Mouse (Mus musculus) neural tube, embryonic 11.5 days (tissue): ENCODE results near the gene Omp. TPM values are rescaled to one million over a fixed set of nuclear protein-coding genes. Genes with fewer than 3 reads are reported as not detected.

Experiments
- ATAC-seq: fragments of 200-750 bp; cut with Nextera tagmentation; 2 replicates; pipeline ENCODE4 v1.8.0; 2017; ENCODE audit warnings: moderate number of reproducible peaks, mild to moderate bottlenecking, moderate TSS enrichment, moderate library complexity; ENCODE audit not compliant: insufficient read depth, low FRiP score, low TSS enrichment
- DNase-seq: peaks from one replicate; pipeline ENCODE4 v3.0.0-alpha.2; 2015; ENCODE audit warnings: low spot score
- H3K27ac ChIP-seq: fragments of 300-500 bp; sonication (generic); 2 replicates; pipeline ENCODE4 v1.5.1; 2014; ENCODE audit warnings: low read depth, mild to moderate bottlenecking, low read length
- H3K27me3 ChIP-seq: fragments of 300-500 bp; sonication (generic); 2 replicates; pipeline ENCODE4 v1.6.1; 2014; ENCODE audit warnings: mild to moderate bottlenecking, low read length, mixed read lengths; ENCODE audit not compliant: control insufficient read depth, insufficient read depth
- H3K36me3 ChIP-seq: fragments of 300-500 bp; sonication (generic); 2 replicates; pipeline ENCODE4 v1.6.1; 2014; ENCODE audit warnings: mild to moderate bottlenecking, low read length, moderate library complexity, mixed read lengths; ENCODE audit not compliant: control insufficient read depth, insufficient read depth
- H3K4me1 ChIP-seq: fragments of 300-500 bp; sonication (generic); 2 replicates; pipeline ENCODE4 v1.6.1; 2014; ENCODE audit warnings: low read length, mixed read lengths; ENCODE audit not compliant: control insufficient read depth, insufficient read depth
- H3K4me2 ChIP-seq: fragments of 300-500 bp; sonication (generic); 2 replicates; pipeline ENCODE4 v1.6.1; 2014; ENCODE audit warnings: low read depth, mild to moderate bottlenecking, moderate library complexity
- H3K4me3 ChIP-seq: fragments of 300-500 bp; sonication (generic); 2 replicates; pipeline ENCODE4 v1.5.1; 2014; ENCODE audit warnings: low read depth, low read length
- H3K9ac ChIP-seq: fragments of 300-500 bp; sonication (generic); 2 replicates; pipeline ENCODE4 v1.6.1; 2014; ENCODE audit warnings: mild to moderate bottlenecking, low read length
- H3K9me3 ChIP-seq: fragments of 300-500 bp; sonication (generic); 2 replicates; pipeline ENCODE4 v1.6.1; 2016; ENCODE audit warnings: low read length; ENCODE audit not compliant: control insufficient read depth
- WGBS: fragments of 180-500 bp; shearing (Covaris S2); extraction: QIAGEN DNeasy Blood & Tissue Kit; methylation state at CpG from one replicate; pipeline ENCODE4 v1.1.7; 2014; 5-methylcytosine and 5-hydroxymethylcytosine counted together
- polyA plus RNA-seq: library from polyadenylated mRNA; unstranded; fragments of >200 nt; fragmentation: Nextera tagmentation; extraction: Ambion mirVana; gene quantifications from 2 replicates; pipeline ENCODE4 v1.2.1, GENCODE M21; 2014

Omp gene
- polyA plus RNA-seq, 1 experiment from 2014 or later, result 0.24 TPM

DNA sequence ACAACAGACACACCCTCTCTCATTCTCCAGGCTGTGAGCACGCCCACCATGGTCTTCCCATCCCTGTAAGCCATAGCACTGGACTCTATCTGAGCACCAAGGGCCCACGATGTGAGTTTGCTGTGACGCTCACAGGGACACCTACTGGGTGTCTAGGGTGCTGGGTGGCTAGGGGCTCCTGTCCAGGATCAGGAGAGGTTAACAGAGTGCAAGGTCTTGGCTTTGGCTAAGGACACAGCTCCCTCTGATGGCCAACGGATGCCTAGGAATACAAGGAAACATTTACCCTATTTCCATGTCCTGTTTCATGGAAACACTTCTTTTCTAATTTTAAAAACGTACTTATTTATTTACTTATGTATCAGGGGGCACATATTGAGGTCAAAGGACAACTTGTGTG, 5.2 kb upstream of the Omp start:
- no peak overlapping the region for H3K4me2 ChIP-seq
- no peak overlapping the region for H3K9ac ChIP-seq
- H3K4me1 ChIP-seq, result peaks cover 5% of the 10 kb centered on the region; the same call in 1 of the 2 replicates
- H3K27ac ChIP-seq, result no peak overlapping the region
- DNase-seq (no peak), ATAC-seq (no peak)
- no peaks in the 10 kb centered on the region; the same call in 1 of the 2 replicates for H3K36me3 ChIP-seq
- H3K27me3 ChIP-seq, result no peaks in the 10 kb centered on the region
- H3K4me3 ChIP-seq, result no peak overlapping the region
- H3K9me3 ChIP-seq, result no peaks in the 10 kb centered on the region
- WGBS, result 56% methylated on average over 5 of the region's 5 CpGs

DNA sequence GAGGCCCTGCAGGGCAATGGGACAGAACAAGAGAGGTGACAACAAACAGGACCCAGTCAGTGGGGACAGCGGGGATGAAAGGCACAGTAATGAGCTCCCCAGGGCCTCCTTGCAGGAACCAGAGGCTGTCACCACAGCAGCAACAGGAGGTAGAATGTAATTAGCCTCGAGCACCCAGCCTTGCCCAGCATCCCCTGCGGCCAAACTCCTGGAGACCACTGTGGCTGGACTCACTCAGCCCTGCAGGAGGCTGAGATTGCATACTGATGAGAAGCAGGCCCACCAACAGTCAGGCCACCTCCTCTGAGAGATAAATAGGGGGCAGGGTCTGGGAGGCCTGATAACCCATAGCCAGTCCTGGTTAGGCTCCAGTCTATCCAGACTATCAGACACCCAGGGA, 4.5 kb upstream of the Omp start:
- Histone ChIP-seq H3K27ac (no peak overlapping the region), H3K27me3 (no peaks in the 10 kb centered on the region), H3K4me1 (peaks cover 5% of the 10 kb centered on the region; the same call in 1 of the 2 replicates), H3K9ac (no peak overlapping the region), H3K4me3 (no peak overlapping the region), H3K4me2 (no peak overlapping the region), H3K9me3 (no peaks in the 10 kb centered on the region), H3K36me3 (no peaks in the 10 kb centered on the region; the same call in 1 of the 2 replicates)
- ATAC-seq, result no peak
- no peak for DNase-seq
- 22% methylated on average over 3 of the region's 3 CpGs for WGBS

DNA sequence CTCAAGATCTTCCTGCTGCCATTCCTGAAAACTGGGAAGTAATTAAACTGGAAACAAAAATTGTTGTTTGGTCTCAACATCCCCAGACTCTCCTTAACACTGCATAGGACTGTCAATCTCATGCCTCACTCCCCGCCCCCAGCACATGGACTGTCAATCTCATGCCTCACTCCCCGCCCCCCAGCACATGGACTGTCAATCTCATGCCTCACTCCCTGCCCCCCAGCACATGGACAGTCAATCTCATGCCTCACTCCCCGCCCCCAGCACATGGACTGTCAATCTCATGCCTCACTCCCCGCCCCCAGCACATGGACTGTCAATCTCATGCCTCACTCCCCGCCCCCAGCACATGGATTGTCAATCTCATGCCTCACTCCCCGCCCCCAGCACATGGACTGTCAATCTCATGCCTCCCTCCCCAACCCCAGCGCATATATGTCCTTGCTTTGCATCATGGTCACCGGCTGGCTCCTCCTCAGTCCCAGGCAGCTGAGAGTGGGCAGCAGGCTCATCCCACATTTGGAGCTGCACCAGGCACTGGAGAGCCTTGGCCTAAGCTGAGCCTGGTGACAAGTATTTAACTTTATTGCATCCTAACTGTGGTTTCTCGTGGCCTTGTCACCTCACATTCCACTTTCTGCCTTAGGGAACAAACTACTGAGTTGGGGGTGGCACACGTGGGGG, 3.6 kb upstream of the Omp start:
- peaks cover 5% of the 10 kb centered on the region; the same call in 1 of the 2 replicates for H3K4me1 ChIP-seq
- no peak for ATAC-seq
- no peak for DNase-seq
- no peaks in the 10 kb centered on the region for H3K9me3 ChIP-seq
- H3K27me3 ChIP-seq, result no peaks in the 10 kb centered on the region
- H3K4me3 ChIP-seq, result no peak overlapping the region
- no peak overlapping the region for H3K9ac ChIP-seq
- no peaks in the 10 kb centered on the region; the same call in 1 of the 2 replicates for H3K36me3 ChIP-seq
- H3K4me2 ChIP-seq, result no peak overlapping the region
- 79% methylated on average over 10 of the region's 10 CpGs for WGBS
- H3K27ac ChIP-seq, result no peak overlapping the region

DNA sequence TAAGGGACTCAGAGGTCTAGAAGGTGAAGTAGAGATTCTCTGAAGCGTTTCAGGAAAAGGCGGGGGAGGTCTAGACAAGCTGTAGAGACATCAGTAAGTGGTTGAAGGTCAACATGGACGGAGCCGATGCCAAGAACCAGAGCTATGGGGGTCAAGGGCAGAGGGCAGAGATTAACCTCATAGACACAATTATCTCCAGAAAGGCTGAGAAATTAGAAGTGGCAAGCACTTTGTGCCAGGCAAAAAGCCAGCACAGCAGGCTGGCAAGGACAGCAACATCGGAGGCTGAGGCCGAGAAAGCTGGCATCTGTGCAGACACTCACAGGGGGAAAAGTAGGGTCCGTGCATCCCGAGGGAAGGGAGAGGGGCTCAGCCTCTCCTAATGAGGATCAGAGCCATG, 2.5 kb upstream of the Omp start:
- H3K4me1 ChIP-seq, result peaks cover 5% of the 10 kb centered on the region; the same call in 1 of the 2 replicates
- H3K4me2 ChIP-seq, result no peak overlapping the region
- no peaks in the 10 kb centered on the region for H3K9me3 ChIP-seq
- no peaks in the 10 kb centered on the region for H3K27me3 ChIP-seq
- no peaks in the 10 kb centered on the region; the same call in 1 of the 2 replicates for H3K36me3 ChIP-seq
- no peak for ATAC-seq
- no peak overlapping the region for H3K9ac ChIP-seq
- WGBS, result 91% methylated on average over 8 of the region's 8 CpGs
- no peak overlapping the region for H3K27ac ChIP-seq
- H3K4me3 ChIP-seq, result no peak overlapping the region
- DNase-seq, result no peak

DNA sequence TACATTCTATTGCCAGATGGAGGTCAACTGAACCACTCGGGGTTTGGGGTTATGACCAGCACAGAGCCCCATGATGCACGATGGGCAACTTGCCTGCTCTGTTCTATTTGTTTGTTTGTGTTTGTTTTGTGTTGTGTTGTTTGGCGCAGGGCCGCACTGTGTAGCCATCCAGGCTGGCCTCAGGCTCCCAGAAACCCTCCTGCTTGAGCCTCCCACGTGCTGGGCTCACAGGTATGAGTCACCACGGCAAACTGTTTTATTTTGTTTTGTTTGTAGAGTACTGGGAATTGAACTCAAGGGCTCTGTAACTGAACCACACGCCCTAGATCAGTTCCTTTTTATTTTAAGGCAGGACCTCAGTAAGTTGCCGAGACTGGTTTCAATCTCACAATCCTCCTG, 1.1 kb upstream of the Omp start:
- Histone ChIP-seq H3K9me3 (no peaks in the 10 kb centered on the region), H3K27me3 (no peaks in the 10 kb centered on the region), H3K4me1 (no peaks in the 10 kb centered on the region; the same call in 1 of the 2 replicates), H3K27ac (no peak overlapping the region), H3K36me3 (no peaks in the 10 kb centered on the region; the same call in 1 of the 2 replicates), H3K4me3 (no peak overlapping the region), H3K4me2 (no peak overlapping the region), H3K9ac (no peak overlapping the region)
- DNase-seq (no peak), ATAC-seq (no peak)
- 84% methylated on average over 8 of the region's 8 CpGs for WGBS

DNA sequence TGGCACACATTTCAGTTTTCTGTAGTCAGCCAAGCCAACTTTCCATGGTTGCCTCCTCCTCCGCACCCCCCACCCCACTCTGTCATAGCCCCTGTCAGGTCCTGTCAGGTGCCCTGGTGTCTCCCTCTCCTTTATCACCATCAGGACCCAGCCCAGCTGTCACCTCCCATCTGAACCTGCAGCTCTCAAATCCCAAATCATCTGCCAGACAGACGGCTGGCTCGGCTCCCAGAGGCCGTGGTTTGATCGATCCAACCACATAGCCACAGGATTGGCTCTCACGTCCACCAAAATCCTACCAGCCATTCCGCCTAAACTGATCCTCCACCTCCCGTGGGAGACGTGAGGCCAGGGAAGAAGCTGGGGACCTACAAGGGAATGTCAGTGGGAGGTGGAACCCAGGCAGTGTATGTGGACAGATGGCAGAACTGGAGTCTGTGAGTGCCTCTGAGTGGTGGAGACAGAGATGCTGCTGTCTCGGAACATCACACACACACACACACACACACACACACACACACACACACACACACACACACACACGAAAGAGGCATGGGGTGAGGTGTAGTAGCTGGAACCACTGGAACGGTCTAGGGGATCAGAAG, 642 bp upstream of the Omp start:
- Histone ChIP-seq H3K27me3 (no peaks in the 10 kb centered on the region), H3K4me3 (no peak overlapping the region), H3K36me3 (no peaks in the 10 kb centered on the region; the same call in 1 of the 2 replicates), H3K9me3 (no peaks in the 10 kb centered on the region), H3K9ac (no peak overlapping the region), H3K27ac (no peak overlapping the region), H3K4me2 (no peak overlapping the region), H3K4me1 (no peaks in the 10 kb centered on the region; the same call in 1 of the 2 replicates)
- 88% methylated on average over 11 of the region's 12 CpGs for WGBS
- no peak for ATAC-seq
- no peak for DNase-seq

DNA sequence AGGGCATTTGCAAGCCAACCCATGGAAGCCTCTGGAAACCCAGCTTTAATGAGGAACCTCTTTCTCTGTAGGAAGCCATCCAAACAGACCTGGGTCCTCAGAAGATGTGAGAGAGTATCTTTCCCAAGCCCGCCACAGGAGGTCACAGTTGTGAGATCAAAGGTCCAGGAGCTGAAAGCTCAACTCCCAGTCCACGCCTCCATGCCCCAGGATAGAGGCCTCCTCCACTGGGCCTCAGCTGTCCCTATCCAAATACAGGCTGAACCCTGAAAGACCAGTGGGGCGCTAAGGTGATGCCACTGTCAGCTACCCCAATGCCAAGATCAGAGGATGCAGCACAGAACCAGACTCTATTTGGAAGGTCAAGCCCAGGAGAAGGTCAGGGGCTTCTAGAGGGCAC, 2.7 kb downstream of the Omp start:
- Histone ChIP-seq H3K27ac (no peak overlapping the region), H3K27me3 (no peaks in the 10 kb centered on the region), H3K36me3 (no peaks in the 10 kb centered on the region; the same call in 1 of the 2 replicates), H3K9me3 (no peaks in the 10 kb centered on the region), H3K4me1 (no peaks in the 10 kb centered on the region), H3K4me2 (no peak overlapping the region), H3K9ac (no peak overlapping the region), H3K4me3 (no peak overlapping the region)
- DNase-seq (no peak), ATAC-seq (no peak)
- WGBS, result 63% methylated on average over 3 of the region's 3 CpGs

DNA sequence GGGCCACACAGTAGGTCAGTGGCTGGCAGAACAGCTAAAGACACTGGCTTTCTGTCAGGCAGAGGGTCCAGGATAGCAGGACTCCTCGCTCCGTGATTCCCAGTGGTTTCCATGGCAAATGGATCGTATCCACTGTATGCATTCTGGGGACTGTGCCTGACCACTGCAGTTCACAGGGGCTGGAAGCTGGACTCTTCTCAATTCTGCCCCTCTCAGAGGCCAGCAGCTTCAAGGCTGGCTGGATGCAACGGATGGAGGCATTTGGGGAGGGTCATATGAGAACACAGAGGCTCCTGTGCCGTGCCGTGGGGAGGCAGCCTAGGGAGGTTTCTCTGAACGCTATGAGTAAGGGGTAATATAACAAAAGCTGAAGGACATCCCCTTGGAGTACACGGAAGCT, 3.1 kb downstream of the Omp start:
- Histone ChIP-seq H3K9me3 (no peaks in the 10 kb centered on the region), H3K4me3 (no peak overlapping the region), H3K27ac (no peak overlapping the region), H3K4me1 (no peaks in the 10 kb centered on the region), H3K27me3 (no peaks in the 10 kb centered on the region), H3K36me3 (no peaks in the 10 kb centered on the region; the same call in 1 of the 2 replicates), H3K4me2 (no peak overlapping the region), H3K9ac (no peak overlapping the region; the same call in 1 of the 2 replicates)
- ATAC-seq, result no peak
- no peak for DNase-seq
- 48% methylated on average over 8 of the region's 8 CpGs for WGBS

DNA sequence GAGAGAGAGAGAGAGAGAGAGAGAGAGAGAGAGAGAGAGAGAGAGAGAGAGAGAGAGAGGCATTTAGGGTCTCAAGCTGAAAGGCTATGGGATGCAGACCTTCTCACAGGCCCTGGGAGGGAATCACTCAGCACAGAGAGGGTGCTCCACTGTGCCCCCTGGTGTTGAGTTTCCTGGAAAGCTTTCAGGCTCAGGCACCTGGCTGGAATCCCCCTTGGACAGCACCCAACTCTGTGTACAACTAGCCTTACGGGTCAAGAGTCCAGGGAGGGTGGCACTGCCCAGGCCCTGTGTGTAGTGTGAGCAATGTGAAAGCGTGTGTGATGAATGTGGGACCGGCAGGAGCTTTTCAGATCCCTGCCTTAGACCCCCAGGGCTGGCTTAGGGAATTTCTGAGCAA, 4.1 kb downstream of the Omp start:
- ATAC-seq, result no peak
- 62% methylated on average over 3 of the region's 3 CpGs for WGBS
- H3K27ac ChIP-seq, result no peak overlapping the region
- H3K36me3 ChIP-seq, result no peaks in the 10 kb centered on the region
- H3K9me3 ChIP-seq, result no peaks in the 10 kb centered on the region
- no peaks in the 10 kb centered on the region for H3K4me1 ChIP-seq
- DNase-seq, result peak; percentile 43
- H3K4me2 ChIP-seq, result no peak overlapping the region
- H3K4me3 ChIP-seq, result no peak overlapping the region
- H3K27me3 ChIP-seq, result no peaks in the 10 kb centered on the region
- no peak overlapping the region for H3K9ac ChIP-seq
